Mouse (Mus musculus) myocyte (in vitro differentiated cells): ENCODE data around the gene Rab40b.
"Not testable (repeated sequence)": the region's sequence is repeated elsewhere in the genome, so short reads cannot be mapped to it uniquely, and the experiment has no call there.

Source experiments
- CEBPB ChIP-seq: IDR thresholded peaks from 2 replicates; pipeline ENCODE4 v1.6.1; 2011; ENCODE audit warnings: mild to moderate bottlenecking, moderate library complexity; ENCODE audit not compliant: poor library complexity, insufficient read depth, severe bottlenecking
- MAX ChIP-seq: IDR thresholded peaks from one replicate; pipeline ENCODE4 v1.6.1; 2011; ENCODE audit warnings: low read depth, mild to moderate bottlenecking, control low read depth
- POLR2A ChIP-seq: IDR thresholded peaks from one replicate; pipeline ENCODE4 v1.6.1; 2011; ENCODE audit warnings: low read depth, mild to moderate bottlenecking, control low read depth, moderate library complexity; ENCODE audit not compliant: insufficient read length
- SRF ChIP-seq: IDR thresholded peaks from one replicate; pipeline ENCODE4 v1.6.1; 2011; ENCODE audit warnings: low read depth; ENCODE audit not compliant: control insufficient read depth, insufficient read length

GRCm38 (mm10) chr11:121348727-121349126 is 39.3 kb downstream of the Rab40b start:
- not testable (repeated sequence) for TF ChIP-seq POLR2A, CEBPB, SRF, MAX
